Mouse (Mus musculus) kidney, embryonic 14.5 days (tissue): ENCODE results near the gene Pde8b. TPM values are rescaled to one million over a fixed set of nuclear protein-coding genes. Genes with fewer than 3 reads are reported as not detected.
A peak's percentile ranks its signal among the peaks of the same experiment; 100 is the strongest.

Experiments
- ATAC-seq: fragments of 200-750 bp; cut with Nextera tagmentation; 2 replicates; pipeline ENCODE4 v1.8.0; 2017; ENCODE audit warnings: moderate number of reproducible peaks, mild to moderate bottlenecking, moderate TSS enrichment, moderate library complexity; ENCODE audit not compliant: low FRiP score, low TSS enrichment
- H3K27ac ChIP-seq: fragments of 300-500 bp; sonication (generic); 2 replicates; pipeline ENCODE4 v1.5.1; 2014; ENCODE audit warnings: low read depth, mild to moderate bottlenecking, low read length, moderate library complexity, mixed read lengths
- H3K27me3 ChIP-seq: fragments of 300-500 bp; sonication (generic); 2 replicates; pipeline ENCODE4 v1.6.1; 2014; ENCODE audit warnings: mild to moderate bottlenecking, low read length; ENCODE audit not compliant: control insufficient read depth, insufficient read depth
- H3K36me3 ChIP-seq: fragments of 300-500 bp; sonication (generic); 2 replicates; pipeline ENCODE4 v1.6.1; 2014; ENCODE audit warnings: low read length, mixed read lengths; ENCODE audit not compliant: control insufficient read depth, insufficient read depth
- H3K4me1 ChIP-seq: fragments of 300-500 bp; sonication (generic); 2 replicates; pipeline ENCODE4 v1.6.1; 2014; ENCODE audit warnings: low read length, mixed read lengths; ENCODE audit not compliant: control insufficient read depth, insufficient read depth
- H3K4me2 ChIP-seq: fragments of 300-500 bp; sonication (generic); replicated peaks from 2 replicates; pipeline ENCODE4 v1.6.1; 2014; ENCODE audit warnings: low read depth, mild to moderate bottlenecking, low read length
- H3K4me3 ChIP-seq: fragments of 300-500 bp; sonication (generic); 2 replicates; pipeline ENCODE4 v1.5.1; 2014; ENCODE audit warnings: mild to moderate bottlenecking, low read length
- H3K9ac ChIP-seq: fragments of 300-500 bp; sonication (generic); 2 replicates; pipeline ENCODE4 v1.6.1; 2014; ENCODE audit warnings: low read depth, mild to moderate bottlenecking, low read length, moderate library complexity
- H3K9me3 ChIP-seq: fragments of 300-500 bp; sonication (generic); 2 replicates; pipeline ENCODE4 v1.6.1; 2016; ENCODE audit warnings: low read length; ENCODE audit not compliant: control insufficient read depth
- WGBS: fragments of 180-500 bp; shearing (Covaris S2); extraction: QIAGEN DNeasy Blood & Tissue Kit; methylation state at CpG from one replicate; pipeline ENCODE4 v1.1.7; 2014; 5-methylcytosine and 5-hydroxymethylcytosine counted together
- polyA plus RNA-seq: library from polyadenylated mRNA; unstranded; fragments of >200 nt; fragmentation: Nextera tagmentation; extraction: Ambion mirVana; gene quantifications from 2 replicates; pipeline ENCODE4 v1.2.1, GENCODE M21; 2014

Pde8b gene
- polyA plus RNA-seq, 1 experiment from 2014 or later, result 9.5 TPM

DNA sequence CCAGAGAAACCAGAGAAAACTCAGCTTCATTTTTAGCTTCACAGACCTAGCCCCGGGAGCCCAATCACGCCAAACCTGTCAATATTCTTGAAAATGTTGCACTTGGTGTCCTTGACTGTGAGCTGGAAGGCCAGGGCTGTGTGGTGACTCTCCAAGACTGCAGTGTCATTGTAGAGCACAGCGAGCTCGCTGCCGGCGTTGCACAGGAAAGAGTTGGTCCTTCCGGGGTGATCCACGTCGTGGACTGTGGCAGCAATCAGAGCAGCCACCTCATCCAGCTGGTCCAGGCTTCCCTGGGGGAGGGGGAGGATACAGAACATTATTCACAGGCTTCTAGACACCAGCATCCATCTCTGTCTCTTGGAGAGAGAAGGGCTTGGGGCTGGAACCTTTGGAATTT is 216.0 kb downstream of the Pde8b start:
- H3K27ac ChIP-seq, result no peak overlapping the region
- H3K27me3 ChIP-seq, result no peaks in the 10 kb centered on the region
- H3K4me3 ChIP-seq, result no peak overlapping the region
- H3K36me3 ChIP-seq, result no peaks in the 10 kb centered on the region
- H3K9me3 ChIP-seq, result no peaks in the 10 kb centered on the region
- H3K9ac ChIP-seq, result no peak overlapping the region
- H3K4me1 ChIP-seq, result no peaks in the 10 kb centered on the region
- 79% methylated on average over 9 of the region's 9 CpGs for WGBS
- H3K4me2 ChIP-seq, result no peak overlapping the region
- no peak for ATAC-seq

DNA sequence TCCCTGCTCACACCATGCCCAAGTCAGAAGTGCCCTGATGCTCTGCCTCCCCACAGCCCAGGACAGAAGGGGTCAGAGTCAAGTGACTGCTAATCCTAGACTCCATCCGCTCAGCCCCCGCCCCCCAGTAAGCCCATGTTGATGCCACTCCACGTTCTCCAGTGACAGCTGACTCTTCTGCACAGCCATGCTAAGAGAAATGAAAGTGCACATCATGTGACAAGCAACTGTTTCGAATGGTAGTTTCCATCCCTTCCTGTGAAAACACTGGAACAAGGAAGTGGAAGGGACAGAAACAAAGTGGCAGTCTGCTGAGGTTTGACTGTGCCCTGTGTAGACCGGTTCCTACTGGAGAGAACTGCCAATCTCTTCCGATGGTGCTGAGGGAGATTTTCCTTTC is 217.2 kb downstream of the Pde8b start:
- no peaks in the 10 kb centered on the region for H3K9me3 ChIP-seq
- H3K36me3 ChIP-seq, result no peaks in the 10 kb centered on the region; the same call in 1 of the 2 replicates
- no peaks in the 10 kb centered on the region for H3K4me1 ChIP-seq
- WGBS, result 79% methylated on average over 6 of the region's 6 CpGs
- H3K27me3 ChIP-seq, result no peaks in the 10 kb centered on the region
- no peak overlapping the region for H3K4me3 ChIP-seq
- ATAC-seq, result no peak
- no peak overlapping the region for H3K27ac ChIP-seq
- H3K4me2 ChIP-seq, result no peak overlapping the region
- H3K9ac ChIP-seq, result no peak overlapping the region

DNA sequence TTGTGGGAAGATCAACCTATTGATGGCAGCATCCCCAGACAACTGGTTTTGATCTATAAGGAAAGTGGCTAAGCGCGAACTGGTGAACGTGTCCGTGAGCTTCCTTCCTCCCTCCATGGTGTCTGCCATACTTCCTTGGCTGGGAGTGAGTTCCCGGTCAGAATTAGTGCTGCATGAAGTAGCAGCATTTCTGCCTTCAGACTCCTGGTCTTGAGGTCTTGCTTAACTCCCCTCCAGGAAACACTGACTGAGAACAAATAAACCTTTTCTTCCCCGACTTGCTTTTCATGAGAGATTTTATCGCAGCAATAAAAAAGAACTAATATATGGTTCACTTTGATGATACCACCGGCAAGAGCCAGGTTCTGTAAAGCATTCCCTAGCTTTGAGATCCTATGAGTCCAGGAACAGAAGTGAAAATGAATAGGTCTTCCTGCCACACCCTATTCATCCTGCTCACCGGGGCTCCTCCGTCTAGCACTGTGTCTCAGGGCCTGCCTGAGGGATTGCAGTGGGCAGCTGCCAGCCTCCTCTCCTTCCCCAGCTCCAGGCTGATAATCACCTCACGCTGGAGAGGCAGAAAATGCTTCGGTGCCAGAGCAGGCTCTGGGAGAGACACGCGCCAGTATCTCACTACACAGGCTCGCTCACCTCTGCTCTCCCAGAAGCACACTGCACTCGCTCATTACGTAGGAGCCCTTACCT is 217.9 kb downstream of the Pde8b start:
- Histone ChIP-seq H3K9me3 (no peaks in the 10 kb centered on the region), H3K4me1 (no peaks in the 10 kb centered on the region), H3K9ac (no peak overlapping the region), H3K36me3 (no peaks in the 10 kb centered on the region; the same call in 1 of the 2 replicates), H3K27me3 (no peaks in the 10 kb centered on the region), H3K27ac (no peak overlapping the region), H3K4me2 (no peak overlapping the region), H3K4me3 (no peak overlapping the region)
- WGBS, result 48% methylated on average over 17 of the region's 17 CpGs
- no peak for ATAC-seq

DNA sequence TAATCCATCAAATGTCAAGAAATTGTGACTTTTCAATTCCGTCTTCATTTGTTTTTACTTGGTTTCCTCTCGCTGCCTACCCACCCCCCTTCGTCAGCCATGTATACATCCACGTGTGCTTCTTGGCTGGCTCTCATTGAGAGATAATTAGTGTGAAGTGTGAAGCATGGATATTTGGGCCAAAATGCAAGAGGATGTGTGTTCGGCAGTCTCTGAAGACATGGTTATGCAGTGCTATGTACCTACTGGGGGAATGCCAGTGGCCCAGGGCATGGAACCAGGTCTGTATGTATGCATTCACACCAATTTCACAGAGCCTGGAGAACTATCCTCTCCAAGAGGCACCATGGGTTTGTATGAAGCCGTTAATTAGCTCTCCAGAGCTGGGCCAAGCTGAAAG is 219.3 kb downstream of the Pde8b start:
- no peaks in the 10 kb centered on the region for H3K27me3 ChIP-seq
- ATAC-seq, result no peak
- no peak overlapping the region for H3K4me3 ChIP-seq
- H3K4me1 ChIP-seq, result no peaks in the 10 kb centered on the region
- no peaks in the 10 kb centered on the region; the same call in 1 of the 2 replicates for H3K36me3 ChIP-seq
- no peak overlapping the region for H3K27ac ChIP-seq
- H3K9me3 ChIP-seq, result no peaks in the 10 kb centered on the region
- 87% methylated on average over 6 of the region's 6 CpGs for WGBS
- no peak overlapping the region for H3K9ac ChIP-seq
- H3K4me2 ChIP-seq, result no peak overlapping the region

DNA sequence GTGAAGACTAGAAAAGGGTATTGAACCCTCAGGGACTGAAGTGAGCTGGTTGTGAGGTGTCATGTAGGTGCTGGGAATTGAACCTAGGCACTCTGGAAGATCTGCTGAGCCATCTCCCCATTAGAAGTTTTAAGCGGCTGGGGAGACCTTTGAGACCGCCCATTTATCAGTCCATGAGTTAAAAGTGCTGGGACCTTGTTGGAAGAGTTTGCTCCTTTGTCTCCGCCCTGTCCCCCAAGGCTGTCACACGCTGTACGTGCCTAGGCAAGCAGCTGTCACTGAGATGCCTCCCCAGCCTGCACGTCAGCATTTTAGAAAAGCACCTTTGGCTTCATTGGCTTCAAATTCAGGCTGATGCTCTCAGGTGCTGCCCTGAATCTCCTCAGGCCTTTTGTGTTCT is 229.9 kb downstream of the Pde8b start:
- no peaks in the 10 kb centered on the region for H3K9me3 ChIP-seq
- 83% methylated on average over 6 of the region's 6 CpGs for WGBS
- H3K4me1 ChIP-seq, result no peaks in the 10 kb centered on the region; the same call in 1 of the 2 replicates
- H3K36me3 ChIP-seq, result peaks cover 8% of the 10 kb centered on the region
- no peaks in the 10 kb centered on the region for H3K27me3 ChIP-seq
- H3K9ac ChIP-seq, result no peak overlapping the region
- no peak overlapping the region for H3K4me2 ChIP-seq
- no peak for ATAC-seq
- no peak overlapping the region for H3K4me3 ChIP-seq
- no peak overlapping the region for H3K27ac ChIP-seq

DNA sequence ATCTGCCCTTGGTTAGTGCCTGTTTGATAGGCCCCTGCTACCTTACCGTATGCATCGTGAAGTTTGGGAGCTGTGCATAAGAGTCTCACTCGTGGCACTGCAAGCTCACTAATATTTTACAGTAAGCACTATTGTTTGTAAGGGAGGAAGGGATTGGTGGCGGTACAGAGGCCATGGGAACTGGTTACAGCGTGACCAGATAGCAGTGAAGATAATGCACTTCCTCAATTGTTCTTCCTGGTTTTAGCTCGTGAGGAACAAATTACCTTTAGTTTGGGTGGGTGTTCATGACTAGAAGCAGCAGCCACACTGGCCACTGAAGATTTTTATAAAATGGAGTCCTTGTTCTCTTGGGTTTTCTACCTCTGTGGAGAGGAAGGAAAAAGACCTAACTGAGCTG is 230.8 kb downstream of the Pde8b start:
- WGBS, result 74% methylated on average over 6 of the region's 6 CpGs
- Histone ChIP-seq H3K4me2 (no peak overlapping the region), H3K9ac (no peak overlapping the region), H3K9me3 (no peaks in the 10 kb centered on the region), H3K36me3 (peaks cover 8% of the 10 kb centered on the region), H3K27me3 (no peaks in the 10 kb centered on the region), H3K4me1 (no peaks in the 10 kb centered on the region; the same call in 1 of the 2 replicates), H3K27ac (peak overlapping the region; percentile 48; the same call in 1 of the 2 replicates), H3K4me3 (no peak overlapping the region)
- ATAC-seq, result no peak

DNA sequence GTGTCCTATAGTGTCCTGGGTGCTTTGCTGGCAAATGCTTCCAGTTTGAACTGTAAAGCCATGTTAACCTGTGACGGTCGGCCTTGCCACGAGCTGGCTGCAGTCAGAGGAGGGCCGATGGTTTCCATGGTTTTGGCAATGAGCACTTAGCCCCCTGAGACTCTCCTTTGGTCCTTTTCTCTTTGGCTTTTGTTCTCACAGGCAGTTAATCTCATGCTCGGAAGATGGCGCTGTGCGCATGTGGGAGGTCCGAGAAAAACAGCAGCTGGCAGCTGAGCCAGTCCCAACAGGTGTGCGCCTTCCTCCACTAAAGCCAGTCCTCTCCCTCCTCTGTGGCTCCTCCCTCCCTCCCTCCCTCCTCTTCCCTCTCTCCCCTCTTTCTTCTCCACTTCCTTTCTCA is 232.2 kb downstream of the Pde8b start:
- H3K27me3 ChIP-seq, result no peaks in the 10 kb centered on the region
- 8% methylated on average over 9 of the region's 9 CpGs for WGBS
- H3K36me3 ChIP-seq, result peaks cover 8% of the 10 kb centered on the region
- ATAC-seq, result 0 out of 2 replicates have a peak, but pooled peaks have one; percentile 77
- H3K9me3 ChIP-seq, result no peaks in the 10 kb centered on the region
- no peak overlapping the region for H3K27ac ChIP-seq
- H3K4me1 ChIP-seq, result no peaks in the 10 kb centered on the region; the same call in 1 of the 2 replicates
- no peak overlapping the region for H3K9ac ChIP-seq
- no peak overlapping the region for H3K4me2 ChIP-seq
- H3K4me3 ChIP-seq, result no peak overlapping the region

DNA sequence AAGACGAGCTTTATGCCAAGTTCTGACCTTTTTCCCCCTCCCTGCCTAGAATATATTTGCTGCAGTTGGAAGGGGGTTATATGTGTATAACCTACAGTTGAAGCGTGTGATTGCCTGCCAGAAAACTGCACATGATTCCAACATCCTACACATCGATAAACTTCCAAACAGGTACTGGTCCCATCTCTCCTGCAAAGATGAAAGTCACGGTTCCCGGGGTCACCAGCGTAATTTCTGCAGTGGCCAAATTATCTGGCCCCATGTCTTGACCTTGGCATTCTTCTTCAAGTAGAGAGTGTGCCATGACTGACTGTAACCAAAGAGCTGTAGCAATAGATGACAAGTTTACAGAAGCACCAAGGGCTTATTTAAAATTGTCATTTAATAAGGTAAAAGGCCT is 232.9 kb downstream of the Pde8b start:
- Histone ChIP-seq H3K9me3 (no peaks in the 10 kb centered on the region), H3K36me3 (peaks cover 7% of the 10 kb centered on the region), H3K27me3 (no peaks in the 10 kb centered on the region), H3K4me1 (no peaks in the 10 kb centered on the region; the same call in 1 of the 2 replicates), H3K4me3 (no peak overlapping the region), H3K9ac (no peak overlapping the region), H3K27ac (no peak overlapping the region), H3K4me2 (no peak overlapping the region)
- 90% methylated on average over 6 of the region's 6 CpGs for WGBS
- ATAC-seq, result no peak

DNA sequence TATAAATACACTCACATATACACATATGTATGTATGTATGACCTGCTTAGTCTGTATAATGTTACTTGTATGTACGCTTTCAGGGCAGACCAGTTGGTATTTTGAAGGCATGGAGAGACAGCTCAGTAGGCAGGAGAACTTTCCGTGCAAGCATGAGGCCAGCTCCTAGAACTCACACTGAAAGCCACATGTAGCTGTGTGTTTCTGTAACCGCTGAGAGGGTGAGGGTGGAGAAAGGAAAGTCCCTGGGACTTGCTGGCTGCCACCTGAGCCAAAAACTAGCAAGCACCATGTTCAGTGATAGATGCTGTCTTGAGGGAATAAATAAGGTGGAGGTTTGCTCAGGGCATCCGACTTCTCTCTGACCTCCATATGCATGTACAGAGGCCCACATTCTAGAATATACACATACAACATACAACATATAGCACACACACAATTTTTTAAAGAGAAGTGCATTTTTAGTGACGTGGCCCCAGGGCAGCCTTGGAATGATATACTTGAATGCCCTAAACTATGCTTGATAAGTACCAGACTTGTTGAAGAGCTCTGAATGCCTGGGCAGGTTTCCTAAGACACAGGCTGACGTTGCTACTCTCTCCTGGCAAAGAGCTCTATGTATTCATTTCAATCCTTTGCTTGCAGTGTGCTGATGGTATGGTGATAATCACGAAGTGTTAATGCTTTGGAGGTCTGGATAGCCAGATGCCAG is 238.4 kb downstream of the Pde8b start:
- no peaks in the 10 kb centered on the region for H3K27me3 ChIP-seq
- WGBS, result 89% methylated on average over 7 of the region's 7 CpGs
- no peak overlapping the region for H3K4me3 ChIP-seq
- no peak for ATAC-seq
- no peak overlapping the region for H3K4me2 ChIP-seq
- no peak overlapping the region for H3K27ac ChIP-seq
- no peaks in the 10 kb centered on the region for H3K4me1 ChIP-seq
- peaks cover 4% of the 10 kb centered on the region; the same call in 1 of the 2 replicates for H3K36me3 ChIP-seq
- no peaks in the 10 kb centered on the region for H3K9me3 ChIP-seq
- H3K9ac ChIP-seq, result no peak overlapping the region
